Mouse (Mus musculus): ENCODE data around the gene Aldh5a1. TPM values are rescaled to one million over a fixed set of nuclear protein-coding genes. Genes with fewer than 3 reads are reported as not detected.
A peak's percentile ranks its signal among the peaks of the same experiment; 100 is the strongest.

Aldh5a1 gene
- total and polyA plus RNA-seq, 2 experiments from 2014 or later = 11.6 to 24.8 TPM

DNA sequence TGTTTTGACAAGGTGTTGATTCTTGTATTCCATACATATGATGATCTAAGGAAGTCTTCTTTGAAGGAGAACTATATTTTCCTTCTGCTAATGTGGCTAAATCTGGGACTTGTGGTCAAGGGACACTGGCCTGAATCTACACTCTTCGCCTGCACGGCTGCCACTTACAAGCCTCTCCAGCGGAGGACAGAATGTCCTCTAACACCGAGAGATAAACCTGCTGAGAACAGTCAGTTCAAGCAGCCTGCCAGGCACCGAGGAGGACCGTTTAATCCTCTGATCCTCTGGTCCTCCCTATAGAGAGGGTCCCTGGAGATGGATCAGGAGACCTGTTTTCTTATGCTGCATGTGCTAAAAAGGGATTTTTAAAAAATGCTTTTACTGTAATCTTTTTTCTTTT lies 34.0 kb downstream of the Aldh5a1 start:
- no peaks in the 10 kb centered on the region for H3K27me3 ChIP-seq (ENCODE audit: control insufficient read depth, insufficient read depth, low read length)
- DNase-seq (ENCODE audit: low spot score) (peak; percentile 39), ATAC-seq (ENCODE audit: insufficient read depth, low read depth) (peak; percentile 67)
- H3K9me3 ChIP-seq (replicated peaks; ENCODE audit: control insufficient read depth, low read length) = no peaks in the 10 kb centered on the region
- H3K36me3 ChIP-seq (replicated peaks; ENCODE audit: control insufficient read depth, insufficient read depth, low read length) = no peaks in the 10 kb centered on the region
- H3K9ac ChIP-seq (replicated peaks; ENCODE audit: low read depth, low read length) = no peak overlapping the region
- 0 out of 2 replicates have a peak, but pooled peaks cover 4% of the 10 kb centered on the region for H3K4me1 ChIP-seq (ENCODE audit: control insufficient read depth, insufficient read depth)
- no peak overlapping the region for H3K4me3 ChIP-seq (ENCODE audit: low read depth, low read length)
- WGBS = 32% methylated on average over 6 of the region's 6 CpGs
- no peak for TF ChIP-seq CTCF (IDR thresholded peaks at IDR 0.05; ENCODE audit: low read depth)
- TF ChIP-seq EP300 (IDR thresholded peaks at IDR 0.05; ENCODE audit: low read depth) = peak; percentile 47; the same call in 1 of the 2 replicates
- no peak overlapping the region for H3K4me2 ChIP-seq (ENCODE audit: low read depth, low read length)
- peak overlapping the region; percentile 39 for H3K27ac ChIP-seq (ENCODE audit: low read depth)

DNA sequence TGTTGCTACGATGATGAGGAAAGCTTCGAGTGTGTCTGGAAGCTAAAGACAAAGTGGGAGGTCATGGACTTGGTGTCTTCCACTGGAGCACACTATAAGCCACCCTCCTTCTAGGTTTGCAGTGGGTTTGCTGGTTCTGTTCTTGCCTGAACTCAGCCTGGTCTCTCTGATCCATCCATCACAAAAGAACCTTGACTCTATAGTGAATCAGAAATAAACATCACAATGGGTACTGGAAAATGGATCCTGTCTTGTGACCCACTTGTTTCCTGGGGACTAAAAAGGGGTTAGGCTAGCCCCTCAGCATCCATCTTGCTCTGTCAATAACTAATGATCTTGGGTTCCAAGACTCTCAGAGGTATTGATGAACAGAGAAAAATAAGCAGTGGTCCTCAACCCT lies 35.5 kb downstream of the Aldh5a1 start:
- DNase-seq (ENCODE audit: low spot score) = no peak
- WGBS = 91% methylated on average over 2 of the region's 2 CpGs
- ATAC-seq (ENCODE audit: insufficient read depth, low read depth) = no peak

DNA sequence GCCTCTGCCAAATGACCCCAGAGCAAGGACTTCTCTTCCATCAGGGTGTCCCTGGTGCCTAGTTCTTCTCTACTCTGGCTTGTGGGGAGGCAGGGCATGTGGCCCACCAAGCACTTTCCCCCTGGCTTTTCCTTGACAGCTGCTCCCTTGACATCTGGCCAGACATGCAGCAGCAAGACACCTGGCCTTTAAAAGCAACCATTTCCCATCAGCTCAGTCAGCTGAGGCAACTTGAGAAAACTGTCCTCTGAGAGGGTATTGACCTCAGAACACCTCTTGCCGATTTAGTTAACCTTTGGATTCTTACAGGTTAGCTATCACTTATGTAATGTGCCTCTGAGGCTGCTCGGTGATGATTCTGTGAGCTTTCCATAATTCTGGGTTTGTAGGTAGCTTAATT lies 43.6 kb downstream of the Aldh5a1 start:
- Histone ChIP-seq H3K4me3 (ENCODE audit: low read depth, low read length) (no peak overlapping the region), H3K27me3 (ENCODE audit: control insufficient read depth, insufficient read depth, low read length) (no peaks in the 10 kb centered on the region), H3K4me1 (ENCODE audit: control insufficient read depth, insufficient read depth) (no peaks in the 10 kb centered on the region), H3K9ac (replicated peaks; ENCODE audit: low read depth, low read length) (no peak overlapping the region), H3K27ac (ENCODE audit: low read depth) (no peak overlapping the region), H3K4me2 (ENCODE audit: low read depth, low read length) (no peak overlapping the region), H3K36me3 (replicated peaks; ENCODE audit: control insufficient read depth, insufficient read depth, low read length) (no peaks in the 10 kb centered on the region), H3K9me3 (replicated peaks; ENCODE audit: control insufficient read depth, low read length) (no peaks in the 10 kb centered on the region)
- WGBS = 77% methylated on average over 2 of the region's 2 CpGs
- DNase-seq (ENCODE audit: low spot score) (no peak), ATAC-seq (ENCODE audit: insufficient read depth, low read depth) (no peak)
- TF ChIP-seq EP300 (IDR thresholded peaks at IDR 0.05; ENCODE audit: low read depth) (no peak), CTCF (IDR thresholded peaks at IDR 0.05; ENCODE audit: low read depth) (no peak)

More for the DNA sequence above, 35.5 kb downstream of the Aldh5a1 start:
- Histone ChIP-seq H3K9ac (replicated peaks; ENCODE audit: low read depth, low read length) (no peak overlapping the region), H3K4me1 (ENCODE audit: control insufficient read depth, insufficient read depth) (0 out of 2 replicates have a peak, but pooled peaks cover 4% of the 10 kb centered on the region), H3K4me3 (ENCODE audit: low read depth, low read length) (no peak overlapping the region), H3K27ac (ENCODE audit: low read depth) (no peak overlapping the region), H3K27me3 (ENCODE audit: control insufficient read depth, insufficient read depth, low read length) (no peaks in the 10 kb centered on the region), H3K9me3 (replicated peaks; ENCODE audit: control insufficient read depth, low read length) (no peaks in the 10 kb centered on the region), H3K36me3 (replicated peaks; ENCODE audit: control insufficient read depth, insufficient read depth, low read length) (no peaks in the 10 kb centered on the region), H3K4me2 (ENCODE audit: low read depth, low read length) (no peak overlapping the region)
- TF ChIP-seq CTCF (IDR thresholded peaks at IDR 0.05; ENCODE audit: low read depth) (no peak), EP300 (IDR thresholded peaks at IDR 0.05; ENCODE audit: low read depth) (no peak)

DNA sequence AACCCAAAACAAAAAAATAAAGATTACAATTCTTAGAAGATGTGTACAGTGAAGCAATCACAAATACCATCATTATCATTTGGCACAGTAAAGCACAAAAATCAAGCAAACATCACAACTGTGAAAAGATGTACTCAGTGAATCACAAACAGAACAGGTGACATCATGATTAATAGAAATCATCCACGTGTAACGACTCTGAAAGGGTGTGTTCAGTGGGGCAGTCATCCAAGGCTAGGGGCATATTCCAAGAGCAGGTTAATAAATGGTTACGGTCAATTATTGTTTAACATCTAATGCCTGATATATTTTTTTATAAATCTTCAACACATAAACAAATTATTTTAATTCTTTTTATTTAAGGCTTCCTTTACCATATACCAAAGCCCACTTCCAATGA lies 44.9 kb downstream of the Aldh5a1 start:
- no peak overlapping the region for H3K27ac ChIP-seq (ENCODE audit: low read depth)

DNA sequence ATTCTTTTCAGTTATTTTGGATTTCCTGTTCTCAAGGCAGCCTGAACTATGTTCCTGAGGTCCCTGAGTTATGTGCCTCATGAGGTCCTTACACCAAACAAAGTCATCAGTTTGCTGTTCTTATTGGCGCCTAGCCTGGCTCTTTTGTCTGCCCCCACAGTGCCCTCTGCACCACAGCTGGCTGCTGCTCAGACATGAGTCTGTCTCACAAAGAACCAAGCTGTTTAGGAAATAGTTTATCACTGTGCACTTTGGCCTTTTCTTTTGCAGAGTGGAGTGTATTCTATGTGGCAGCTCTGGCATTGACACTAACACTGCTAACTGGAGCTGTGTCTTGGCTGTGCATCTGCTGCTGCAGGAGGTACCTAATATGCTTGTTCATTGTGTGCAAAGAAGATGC lies 47.9 kb downstream of the Aldh5a1 start:
- 36% methylated on average over 1 of the region's 1 CpGs for WGBS
- Histone ChIP-seq H3K4me3 (ENCODE audit: low read depth, low read length) (no peak overlapping the region), H3K36me3 (replicated peaks; ENCODE audit: control insufficient read depth, insufficient read depth, low read length) (no peaks in the 10 kb centered on the region), H3K4me1 (ENCODE audit: control insufficient read depth, insufficient read depth) (no peaks in the 10 kb centered on the region), H3K9me3 (replicated peaks; ENCODE audit: control insufficient read depth, low read length) (no peaks in the 10 kb centered on the region), H3K27ac (ENCODE audit: low read depth) (no peak overlapping the region), H3K9ac (replicated peaks; ENCODE audit: low read depth, low read length) (no peak overlapping the region), H3K4me2 (ENCODE audit: low read depth, low read length) (no peak overlapping the region), H3K27me3 (ENCODE audit: control insufficient read depth, insufficient read depth, low read length) (no peaks in the 10 kb centered on the region)
- DNase-seq (ENCODE audit: low spot score) (no peak), ATAC-seq (ENCODE audit: insufficient read depth, low read depth) (no peak)
- TF ChIP-seq CTCF (IDR thresholded peaks at IDR 0.05; ENCODE audit: low read depth) (no peak), EP300 (IDR thresholded peaks at IDR 0.05; ENCODE audit: low read depth) (no peak)

More for the DNA sequence above, 44.9 kb downstream of the Aldh5a1 start:
- TF ChIP-seq CTCF (IDR thresholded peaks at IDR 0.05; ENCODE audit: low read depth) = no peak
- TF ChIP-seq EP300 (IDR thresholded peaks at IDR 0.05; ENCODE audit: low read depth) = no peak
- no peak overlapping the region for H3K4me2 ChIP-seq (ENCODE audit: low read depth, low read length)
- H3K36me3 ChIP-seq (replicated peaks; ENCODE audit: control insufficient read depth, insufficient read depth, low read length) = no peaks in the 10 kb centered on the region
- H3K9ac ChIP-seq (replicated peaks; ENCODE audit: low read depth, low read length) = no peak overlapping the region
- H3K4me3 ChIP-seq (ENCODE audit: low read depth, low read length) = no peak overlapping the region
- H3K4me1 ChIP-seq (ENCODE audit: control insufficient read depth, insufficient read depth) = no peaks in the 10 kb centered on the region
- WGBS = 86% methylated on average over 3 of the region's 3 CpGs
- H3K27me3 ChIP-seq (ENCODE audit: control insufficient read depth, insufficient read depth, low read length) = no peaks in the 10 kb centered on the region
- H3K9me3 ChIP-seq (replicated peaks; ENCODE audit: control insufficient read depth, low read length) = no peaks in the 10 kb centered on the region
- no peak for DNase-seq (ENCODE audit: low spot score)
- no peak for ATAC-seq (ENCODE audit: insufficient read depth, low read depth)

DNA sequence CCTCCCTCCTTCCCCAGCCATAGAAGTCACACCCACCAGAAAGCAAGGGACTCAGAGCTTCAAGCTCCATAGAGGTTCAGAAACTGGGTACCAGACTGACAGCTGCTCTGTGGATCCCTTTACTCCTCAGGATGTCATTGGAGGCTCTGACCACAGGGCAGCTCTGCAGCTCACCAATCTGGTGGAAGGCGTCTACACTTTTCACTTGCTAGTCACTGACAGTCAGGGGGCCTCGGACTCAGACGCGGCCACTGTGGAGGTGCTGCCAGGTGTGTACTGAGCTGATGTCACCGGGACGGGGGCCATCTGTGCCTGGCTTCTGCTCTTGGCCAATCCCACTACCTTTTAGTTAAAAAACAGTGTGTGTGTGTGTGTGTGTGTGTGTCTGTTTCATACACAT lies 55.0 kb downstream of the Aldh5a1 start:
- H3K4me1 ChIP-seq (ENCODE audit: control insufficient read depth, insufficient read depth) = no peaks in the 10 kb centered on the region
- no peak for ATAC-seq (ENCODE audit: insufficient read depth, low read depth)
- no peak overlapping the region for H3K27ac ChIP-seq (ENCODE audit: low read depth)
- no peaks in the 10 kb centered on the region for H3K36me3 ChIP-seq (replicated peaks; ENCODE audit: control insufficient read depth, insufficient read depth, low read length)
- DNase-seq (ENCODE audit: low spot score) = no peak
- no peaks in the 10 kb centered on the region for H3K9me3 ChIP-seq (replicated peaks; ENCODE audit: control insufficient read depth, low read length)
- no peak overlapping the region for H3K4me3 ChIP-seq (ENCODE audit: low read depth, low read length)
- WGBS = 91% methylated on average over 6 of the region's 6 CpGs
- no peak overlapping the region for H3K9ac ChIP-seq (replicated peaks; ENCODE audit: low read depth, low read length)
- TF ChIP-seq EP300 (IDR thresholded peaks at IDR 0.05; ENCODE audit: low read depth) = no peak
- TF ChIP-seq CTCF (IDR thresholded peaks at IDR 0.05; ENCODE audit: low read depth) = no peak
- H3K27me3 ChIP-seq (ENCODE audit: control insufficient read depth, insufficient read depth, low read length) = no peaks in the 10 kb centered on the region
- H3K4me2 ChIP-seq (ENCODE audit: low read depth, low read length) = no peak overlapping the region

All from heart, postnatal 0 days (tissue).